Mouse (Mus musculus) lung, adult 2 months (tissue): Measurements from ENCODE around the gene Ttc6. TPM values are rescaled to one million over a fixed set of nuclear protein-coding genes. Genes with fewer than 3 reads are reported as not detected.

Experiments
- DNase-seq: peaks from one replicate; pipeline ENCODE4 v3.0.0; 2022
- H3K4me1 ChIP-seq: fragments of 200-500 bp; 2 replicates; pipeline ENCODE4 v1.6.1; 2011; ENCODE audit warnings: low read length; ENCODE audit not compliant: control insufficient read depth, insufficient read depth
- H3K4me3 ChIP-seq: fragments of 200-500 bp; replicated peaks from 2 replicates; pipeline ENCODE3; 2011; ENCODE audit warnings: low read depth, mild to moderate bottlenecking, control low read depth, low read length; ENCODE audit errors: extremely low read depth
- CTCF ChIP-seq: fragments of 200-500 bp; IDR thresholded peaks from 2 replicates; pipeline ENCODE4 v1.5.1; 2011; ENCODE audit warnings: mild to moderate bottlenecking, low read length, control low read depth; ENCODE audit not compliant: insufficient read depth
- POLR2A ChIP-seq: fragments of 200-500 bp; IDR thresholded peaks from 2 replicates; pipeline ENCODE4 v1.6.1; 2011; ENCODE audit warnings: low read depth, mild to moderate bottlenecking, control low read depth, low read length, borderline replicate concordance; ENCODE audit errors: extremely low read depth
- WGBS: fragments of 180-500 bp; shearing (Covaris S2); methylation state at CpG from one replicate; pipeline ENCODE4 v1.1.7; 2018; 5-methylcytosine and 5-hydroxymethylcytosine counted together
- polyA plus RNA-seq: library from polyadenylated mRNA; depleted of rRNA; stranded (reverse); fragments of >200 nt; gene quantifications from 2 replicates; pipeline ENCODE4 v1.2.3, GENCODE M21; 2012; rRNA removed

Gene Ttc6
- 3.5 and 5.2 TPM in 2 replicates for polyA plus RNA-seq

GRCm38 (mm10) chr12:57563909-57564308 is at the start of gene Ttc6:
Gene Ttc6, plus strand, starts transcription at chr12:57564113.
- Histone ChIP-seq H3K4me3 (no peak within 1 kb of the TSS), H3K4me1 (no peaks in the 10 kb centered on the region)
- WGBS = 63% methylated on average over 6 of the region's 6 CpGs
- DNase-seq = no peak
- TF ChIP-seq POLR2A (no peak), CTCF (no peak)

- WGBS = 37% methylated on average over 1 of the region's 1 CpGs
- no peak for DNase-seq
- Histone ChIP-seq H3K4me3 (no peak overlapping the region), H3K4me1 (no peaks in the 10 kb centered on the region)
- TF ChIP-seq CTCF (no peak), POLR2A (no peak)
Observed at GRCm38 (mm10) chr12:57514552-57514951, 49.4 kb upstream of the Ttc6 start.

- Histone ChIP-seq H3K4me3 (no peak overlapping the region), H3K4me1 (no peaks in the 10 kb centered on the region)
- no peak for TF ChIP-seq POLR2A
- no peak for TF ChIP-seq CTCF
- DNase-seq = no peak
- whole genome bisulfite sequencing = 46% methylated on average over 12 of the region's 12 CpGs
Observed at GRCm38 (mm10) chr12:57515702-57516377, 48.1 kb upstream of the Ttc6 start.

- TF ChIP-seq CTCF (no peak), POLR2A (no peak)
- WGBS = 41% methylated on average over 4 of the region's 4 CpGs
- no peak for DNase-seq
- Histone ChIP-seq H3K4me1 (no peaks in the 10 kb centered on the region), H3K4me3 (no peak overlapping the region)
Observed at GRCm38 (mm10) chr12:57528335-57528734, 35.6 kb upstream of the Ttc6 start.

- 41% methylated on average over 9 of the region's 9 CpGs for WGBS
Observed at GRCm38 (mm10) chr12:57530474-57530873, 33.4 kb upstream of the Ttc6 start.

GRCm38 (mm10) chr12:57534517-57534878 is 29.4 kb upstream of the Ttc6 start:
- WGBS = 2% methylated on average over 4 of the region's 6 CpGs
- DNase-seq = peak; percentile 38
- peaks cover 3% of the 10 kb centered on the region; the same call in 1 of the 2 replicates for H3K4me1 ChIP-seq

More at GRCm38 (mm10) chr12:57530474-57530873, 33.4 kb upstream of the Ttc6 start:
- no peak overlapping the region for H3K4me3 ChIP-seq
- TF ChIP-seq POLR2A = no peak
- TF ChIP-seq CTCF = no peak
- no peaks in the 10 kb centered on the region for H3K4me1 ChIP-seq
- no peak for DNase-seq

GRCm38 (mm10) chr12:57534879-57535611 is 28.9 kb upstream of the Ttc6 start:
- no peak for TF ChIP-seq CTCF
- TF ChIP-seq POLR2A = 0 out of 2 replicates have a peak, but pooled peaks have one; percentile 7
- Histone ChIP-seq H3K4me3 (peak overlapping the region; percentile 6), H3K4me1 (peaks cover 3% of the 10 kb centered on the region; the same call in 1 of the 2 replicates)
- 3% methylated on average over 34 of the region's 39 CpGs for WGBS
- peak; percentile 66 for DNase-seq

More at GRCm38 (mm10) chr12:57534517-57534878, 29.4 kb upstream of the Ttc6 start:
- TF ChIP-seq POLR2A (no peak), CTCF (no peak)
- no peak overlapping the region for H3K4me3 ChIP-seq

- TF ChIP-seq POLR2A = peak; percentile 23; the same call in 1 of the 2 replicates
- TF ChIP-seq CTCF = no peak
- Histone ChIP-seq H3K4me3 (no peak overlapping the region), H3K4me1 (peaks cover 3% of the 10 kb centered on the region; the same call in 1 of the 2 replicates)
- WGBS = 5% methylated on average over 25 of the region's 25 CpGs
- peak; percentile 69 for DNase-seq
Observed at GRCm38 (mm10) chr12:57536056-57536908, 27.6 kb upstream of the Ttc6 start.
